Mouse (Mus musculus) lung, postnatal 10 days (tissue): ENCODE measurements at regions not wholly inside any gene's neighbourhood (a gene's known extent, or its start where the extent isn't known, plus 50 kb on each side); places are given as distances from the start of the nearest gene placed in this dataset.

Source experiments
- DNase-seq: peaks from one replicate; pipeline ENCODE4 v3.0.0; 2021

DNA sequence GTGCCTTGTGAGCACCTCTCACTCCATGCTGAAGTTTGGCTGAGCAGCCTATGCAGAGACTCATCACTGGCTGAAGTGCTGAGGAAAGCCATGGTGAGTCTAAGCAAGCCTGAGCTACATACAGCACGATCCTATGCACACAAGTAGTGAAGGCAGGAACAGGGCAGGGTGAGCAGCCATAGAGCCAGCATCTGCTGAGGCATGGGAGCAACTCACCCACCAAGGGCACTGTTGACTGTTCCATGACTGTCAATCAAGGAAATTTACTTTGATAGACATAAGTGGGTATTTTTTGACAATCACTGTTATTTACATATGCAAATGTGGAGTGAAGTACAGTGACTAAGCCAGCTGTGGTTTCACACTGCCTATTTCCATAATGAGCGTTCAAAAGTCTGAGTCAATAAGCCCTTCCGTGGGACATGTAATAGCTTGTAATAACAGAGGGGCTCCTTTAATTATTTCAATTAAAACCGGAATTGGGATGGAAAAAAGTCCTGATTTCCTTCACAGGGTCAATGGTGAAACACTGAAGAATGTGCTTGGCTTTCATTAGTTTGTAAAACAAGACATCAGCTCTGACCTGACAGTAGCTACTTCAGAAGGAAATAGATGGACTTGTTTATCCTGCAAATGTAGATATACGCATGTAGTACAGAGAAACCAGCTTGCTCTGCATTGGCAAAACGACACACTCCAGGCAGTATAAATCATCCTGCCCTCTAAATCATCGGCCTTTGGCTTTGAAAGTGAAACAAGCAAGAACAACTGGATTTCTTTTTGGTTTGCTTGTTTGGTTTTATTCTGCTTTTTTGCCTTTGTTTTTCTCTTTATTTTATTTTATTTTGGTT lies 62.1 kb downstream of the Tuba3b start:
- no peak for DNase-seq

GRCm38 (mm10) chr6:145679516-145679915 lies 64.0 kb downstream of the Tuba3b start:
- DNase-seq, result no peak

- peak; percentile 37 for DNase-seq
These were observed 59.5 kb upstream of the Rassf8 start for GRCm38 (mm10) chr6:145687073-145687472.

GRCm38 (mm10) chr6:145691680-145692079 lies 54.9 kb upstream of the Rassf8 start:
- peak; percentile 72 for DNase-seq

- no peak for DNase-seq
These were observed 51.7 kb upstream of the Rassf8 start for GRCm38 (mm10) chr6:145694817-145695216.
